Mouse (Mus musculus): ENCODE results near the gene Hesx1.

- TF ChIP-seq GATA1 (IDR thresholded peaks at IDR 0.05; ENCODE audit: borderline replicate concordance, low read length), result no peak; the same call in 2 of the 3 replicates
- TF ChIP-seq FLI1 (IDR thresholded peaks at IDR 0.05; ENCODE audit: low read length), result no peak
Observed at GRCm38 (mm10) chr14:27024664-27025063, 30.4 kb downstream of the Hesx1 start.

All from megakaryocyte, embryonic 14.5 days (primary cell).